Mouse (Mus musculus): ENCODE measurements around the gene Col13a1. TPM values are rescaled to one million over a fixed set of nuclear protein-coding genes. Genes with fewer than 3 reads are reported as not detected.

Gene Col13a1
- polyA plus RNA-seq, 1 experiment from 2014 or later: 25.7 TPM

DNA sequence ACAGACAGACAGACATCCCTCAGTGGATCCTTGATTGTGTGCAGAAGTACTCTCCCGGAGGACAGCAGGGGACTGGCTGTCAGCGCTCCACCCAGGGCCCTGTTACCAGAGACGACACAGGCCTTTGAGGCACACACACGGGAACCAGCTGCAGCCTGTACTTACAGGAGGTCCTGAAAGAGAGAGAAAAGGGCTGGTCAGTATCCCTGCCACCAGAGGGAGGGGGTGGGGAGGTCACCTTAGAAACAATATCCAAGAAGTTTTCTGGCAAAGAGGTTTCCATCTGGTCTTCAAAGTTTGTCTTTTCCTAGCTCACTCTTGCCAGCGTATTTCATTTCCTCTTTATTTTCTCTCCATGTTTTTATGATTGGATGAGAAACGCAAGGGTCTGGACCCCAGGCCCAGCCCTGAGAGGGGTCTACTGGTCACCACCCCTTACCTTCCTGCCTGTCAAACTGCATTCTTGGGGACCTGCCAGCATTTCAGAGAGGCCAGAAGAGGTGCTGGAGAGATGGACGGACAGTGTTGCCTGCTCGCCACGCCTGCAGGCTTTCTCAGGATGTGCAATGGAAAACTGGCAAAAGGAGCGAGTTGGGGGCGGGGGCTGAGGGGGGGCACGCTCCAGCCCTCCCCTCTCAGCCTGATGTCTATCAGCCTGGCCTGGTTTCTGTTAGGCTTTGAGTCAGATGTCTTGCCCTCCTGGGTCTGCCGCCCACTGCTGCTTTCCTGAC is 58.8 kb downstream of the Col13a1 start:
- peak overlapping the region; percentile 32; the same call in 1 of the 2 replicates for H3K9ac ChIP-seq (ENCODE audit: low read length)
- H3K4me1 ChIP-seq (replicated peaks; ENCODE audit: control insufficient read depth, insufficient read depth, low read length): peaks cover 36% of the 10 kb centered on the region
- H3K27me3 ChIP-seq (ENCODE audit: control insufficient read depth, insufficient read depth, low read depth, low read length): no peaks in the 10 kb centered on the region
- peaks cover 4% of the 10 kb centered on the region for H3K9me3 ChIP-seq (ENCODE audit: control insufficient read depth, low read length)
- no peak overlapping the region for H3K4me3 ChIP-seq (ENCODE audit: low read length)
- ATAC-seq (ENCODE audit: low read depth): peak; percentile 84
- H3K27ac ChIP-seq (ENCODE audit: low read length): peak overlapping the region; percentile 87
- WGBS: 17% methylated on average over 13 of the region's 13 CpGs
- H3K36me3 ChIP-seq (ENCODE audit: control insufficient read depth, insufficient read depth, low read length): peaks cover 8% of the 10 kb centered on the region
- H3K4me2 ChIP-seq (ENCODE audit: low read depth, low read length): peak overlapping the region; percentile 10

DNA sequence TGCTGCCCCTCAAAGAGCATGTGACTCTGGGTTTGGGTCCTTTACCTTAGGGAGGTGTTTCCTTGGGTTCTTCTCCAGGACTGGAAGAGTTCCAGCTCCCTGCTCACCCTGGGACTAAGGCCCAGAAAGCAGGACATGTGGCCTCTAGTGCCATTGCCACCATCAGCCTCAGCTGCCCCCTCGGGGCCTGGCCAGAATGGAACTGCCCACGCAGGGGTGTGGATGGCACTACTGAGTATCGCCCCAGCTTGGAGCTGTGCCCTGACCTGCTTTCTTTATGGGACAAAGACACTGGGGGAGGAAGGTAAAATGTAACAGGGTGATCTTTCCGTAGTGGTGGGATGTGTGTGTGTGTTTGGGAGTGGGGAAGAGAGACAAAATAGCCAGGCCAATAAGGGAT is 59.4 kb downstream of the Col13a1 start:
- Histone ChIP-seq H3K36me3 (ENCODE audit: control insufficient read depth, insufficient read depth, low read length) (peaks cover 9% of the 10 kb centered on the region), H3K4me1 (replicated peaks; ENCODE audit: control insufficient read depth, insufficient read depth, low read length) (peaks cover 33% of the 10 kb centered on the region), H3K27ac (ENCODE audit: low read length) (peak overlapping the region; percentile 87), H3K27me3 (ENCODE audit: control insufficient read depth, insufficient read depth, low read depth, low read length) (no peaks in the 10 kb centered on the region), H3K4me3 (ENCODE audit: low read length) (no peak overlapping the region), H3K4me2 (ENCODE audit: low read depth, low read length) (no peak overlapping the region), H3K9ac (ENCODE audit: low read length) (peak overlapping the region; percentile 32; the same call in 1 of the 2 replicates), H3K9me3 (ENCODE audit: control insufficient read depth, low read length) (peaks cover 4% of the 10 kb centered on the region)
- ATAC-seq (ENCODE audit: low read depth): no peak
- 79% methylated on average over 4 of the region's 4 CpGs for WGBS

DNA sequence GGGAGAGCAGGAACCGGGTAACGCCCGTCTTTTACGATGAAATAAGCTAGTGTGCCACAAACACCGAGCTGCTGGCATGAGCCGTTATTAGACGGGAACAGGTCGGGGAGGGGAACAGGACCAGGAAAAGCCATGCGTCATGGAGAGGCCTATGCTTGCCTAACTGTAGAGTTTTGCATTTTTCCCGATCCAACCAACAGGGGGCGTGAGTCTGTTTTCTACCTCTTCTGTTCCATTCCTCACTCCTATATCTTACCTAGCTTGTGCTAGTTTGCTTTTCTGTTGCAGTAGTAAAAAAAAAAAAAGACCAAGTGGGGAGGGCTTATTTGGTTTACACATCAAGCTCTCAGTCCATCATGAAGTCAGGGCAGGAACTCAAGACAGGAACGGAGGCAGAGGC is 61.8 kb downstream of the Col13a1 start:
- peaks cover 24% of the 10 kb centered on the region for H3K4me1 ChIP-seq (replicated peaks; ENCODE audit: control insufficient read depth, insufficient read depth, low read length)
- no peak overlapping the region for H3K4me3 ChIP-seq (ENCODE audit: low read length)
- H3K27ac ChIP-seq (ENCODE audit: low read length): no peak overlapping the region
- WGBS: 95% methylated on average over 12 of the region's 12 CpGs
- no peak overlapping the region for H3K4me2 ChIP-seq (ENCODE audit: low read depth, low read length)
- peaks cover 4% of the 10 kb centered on the region for H3K9me3 ChIP-seq (ENCODE audit: control insufficient read depth, low read length)
- H3K36me3 ChIP-seq (ENCODE audit: control insufficient read depth, insufficient read depth, low read length): peaks cover 9% of the 10 kb centered on the region
- no peak overlapping the region for H3K9ac ChIP-seq (ENCODE audit: low read length)
- no peaks in the 10 kb centered on the region for H3K27me3 ChIP-seq (ENCODE audit: control insufficient read depth, insufficient read depth, low read depth, low read length)
- no peak for ATAC-seq (ENCODE audit: low read depth)

DNA sequence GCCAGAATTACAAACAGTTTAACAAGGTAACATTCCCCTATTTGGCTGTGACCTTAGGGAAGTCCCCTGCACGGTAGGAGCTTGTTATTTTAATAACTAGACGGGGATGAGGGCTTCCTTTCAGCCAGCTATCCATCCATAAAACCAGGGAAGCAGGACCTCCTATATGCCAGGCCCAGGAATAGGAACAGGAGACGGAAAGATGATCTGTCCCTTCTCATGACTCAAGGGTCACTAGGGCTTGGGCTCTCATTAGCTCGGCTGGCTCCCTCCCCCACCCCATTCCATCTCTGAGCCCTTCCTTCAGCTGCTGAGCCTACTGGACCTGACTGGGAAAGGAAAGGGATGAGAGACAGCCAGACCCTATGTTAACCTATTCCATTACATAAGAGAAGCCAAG is 67.1 kb downstream of the Col13a1 start:
- Histone ChIP-seq H3K36me3 (ENCODE audit: control insufficient read depth, insufficient read depth, low read length) (peaks cover 6% of the 10 kb centered on the region; the same call in 1 of the 2 replicates), H3K4me2 (ENCODE audit: low read depth, low read length) (no peak overlapping the region), H3K4me3 (ENCODE audit: low read length) (no peak overlapping the region), H3K27me3 (ENCODE audit: control insufficient read depth, insufficient read depth, low read depth, low read length) (no peaks in the 10 kb centered on the region), H3K9me3 (ENCODE audit: control insufficient read depth, low read length) (peaks cover 4% of the 10 kb centered on the region), H3K9ac (ENCODE audit: low read length) (no peak overlapping the region), H3K4me1 (replicated peaks; ENCODE audit: control insufficient read depth, insufficient read depth, low read length) (no peaks in the 10 kb centered on the region), H3K27ac (ENCODE audit: low read length) (no peak overlapping the region)
- 52% methylated on average over 4 of the region's 4 CpGs for WGBS
- no peak for ATAC-seq (ENCODE audit: low read depth)

DNA sequence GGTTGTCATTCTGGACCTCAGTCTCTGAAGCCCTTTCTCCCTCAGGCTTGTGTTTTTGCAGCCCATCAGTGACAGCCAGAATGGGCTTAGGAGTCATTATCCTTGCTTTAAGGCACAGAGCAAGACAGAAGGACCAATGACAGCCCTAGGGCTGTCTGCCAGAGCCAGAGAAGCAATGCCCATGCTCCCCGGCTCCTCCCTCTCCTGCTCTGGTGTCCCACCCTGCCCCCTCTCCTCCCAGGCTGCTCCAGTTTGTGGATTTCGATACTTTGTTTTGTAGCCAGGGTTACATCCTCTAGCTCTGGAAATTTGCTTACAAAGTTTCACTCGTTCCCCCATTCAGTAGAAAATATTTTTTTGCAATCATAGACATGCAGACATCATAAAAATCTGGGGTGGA is 69.9 kb downstream of the Col13a1 start:
- WGBS: 42% methylated on average over 3 of the region's 3 CpGs
- Histone ChIP-seq H3K9ac (ENCODE audit: low read length) (no peak overlapping the region), H3K36me3 (ENCODE audit: control insufficient read depth, insufficient read depth, low read length) (no peaks in the 10 kb centered on the region), H3K9me3 (ENCODE audit: control insufficient read depth, low read length) (no peaks in the 10 kb centered on the region), H3K4me1 (replicated peaks; ENCODE audit: control insufficient read depth, insufficient read depth, low read length) (peaks cover 13% of the 10 kb centered on the region), H3K27ac (ENCODE audit: low read length) (no peak overlapping the region), H3K27me3 (ENCODE audit: control insufficient read depth, insufficient read depth, low read depth, low read length) (no peaks in the 10 kb centered on the region), H3K4me3 (ENCODE audit: low read length) (no peak overlapping the region), H3K4me2 (ENCODE audit: low read depth, low read length) (no peak overlapping the region)
- peak; percentile 64; the same call in 1 of the 2 replicates for ATAC-seq (ENCODE audit: low read depth)

DNA sequence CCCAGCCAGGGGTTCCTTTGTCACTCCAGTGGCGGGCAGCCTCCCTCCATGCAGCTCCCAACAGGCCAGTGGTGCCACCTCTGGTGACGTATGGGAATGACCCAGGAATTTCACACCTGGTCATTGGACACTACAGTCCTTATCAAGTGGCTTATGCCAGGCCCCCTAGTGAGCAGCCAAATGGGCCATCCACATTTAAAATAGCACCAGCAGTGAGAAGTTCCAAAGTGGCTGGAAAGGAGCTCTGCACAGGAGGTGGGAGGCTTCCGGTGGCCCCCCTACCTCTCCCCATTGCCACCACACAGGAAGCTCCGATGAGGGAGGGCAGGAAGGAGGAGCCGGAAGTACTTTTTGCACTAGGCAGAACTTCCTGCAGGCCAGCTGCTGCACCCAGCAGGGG is 72.7 kb downstream of the Col13a1 start:
- no peak overlapping the region for H3K4me3 ChIP-seq (ENCODE audit: low read length)
- H3K27ac ChIP-seq (ENCODE audit: low read length): peak overlapping the region; percentile 36
- H3K9ac ChIP-seq (ENCODE audit: low read length): no peak overlapping the region
- no peaks in the 10 kb centered on the region for H3K9me3 ChIP-seq (ENCODE audit: control insufficient read depth, low read length)
- peaks cover 13% of the 10 kb centered on the region for H3K4me1 ChIP-seq (replicated peaks; ENCODE audit: control insufficient read depth, insufficient read depth, low read length)
- no peak overlapping the region; the same call in 1 of the 2 replicates for H3K4me2 ChIP-seq (ENCODE audit: low read depth, low read length)
- no peaks in the 10 kb centered on the region for H3K27me3 ChIP-seq (ENCODE audit: control insufficient read depth, insufficient read depth, low read depth, low read length)
- peak; percentile 9; the same call in 1 of the 2 replicates for ATAC-seq (ENCODE audit: low read depth)
- no peaks in the 10 kb centered on the region for H3K36me3 ChIP-seq (ENCODE audit: control insufficient read depth, insufficient read depth, low read length)
- WGBS: 15% methylated on average over 5 of the region's 5 CpGs

DNA sequence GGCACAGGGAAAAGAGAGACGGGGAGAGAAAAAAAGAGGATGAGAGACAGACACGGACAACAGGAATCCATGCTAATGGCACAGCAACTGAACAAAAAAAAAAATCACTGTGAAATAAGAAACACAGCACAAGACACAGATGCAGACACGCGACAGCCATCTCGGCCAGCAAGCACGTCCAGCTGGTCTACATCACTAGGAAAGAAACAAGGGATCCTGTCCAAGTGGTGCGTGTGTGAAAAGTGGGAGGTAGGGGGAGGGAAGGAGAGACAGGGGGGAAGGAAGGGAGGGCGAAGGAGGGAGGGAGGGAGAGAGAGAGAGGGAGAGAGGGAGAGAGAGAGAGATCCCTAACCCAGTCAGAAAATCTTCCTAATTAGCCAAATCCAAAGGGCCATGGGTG is 73.6 kb downstream of the Col13a1 start:
- peak; percentile 88 for ATAC-seq (ENCODE audit: low read depth)
- Histone ChIP-seq H3K9me3 (ENCODE audit: control insufficient read depth, low read length) (no peaks in the 10 kb centered on the region), H3K27me3 (ENCODE audit: control insufficient read depth, insufficient read depth, low read depth, low read length) (no peaks in the 10 kb centered on the region), H3K4me1 (replicated peaks; ENCODE audit: control insufficient read depth, insufficient read depth, low read length) (peaks cover 13% of the 10 kb centered on the region), H3K27ac (ENCODE audit: low read length) (peak overlapping the region; percentile 81), H3K36me3 (ENCODE audit: control insufficient read depth, insufficient read depth, low read length) (no peaks in the 10 kb centered on the region), H3K4me3 (ENCODE audit: low read length) (no peak overlapping the region), H3K4me2 (ENCODE audit: low read depth, low read length) (no peak overlapping the region), H3K9ac (ENCODE audit: low read length) (peak overlapping the region; percentile 41)
- WGBS: 32% methylated on average over 8 of the region's 8 CpGs

DNA sequence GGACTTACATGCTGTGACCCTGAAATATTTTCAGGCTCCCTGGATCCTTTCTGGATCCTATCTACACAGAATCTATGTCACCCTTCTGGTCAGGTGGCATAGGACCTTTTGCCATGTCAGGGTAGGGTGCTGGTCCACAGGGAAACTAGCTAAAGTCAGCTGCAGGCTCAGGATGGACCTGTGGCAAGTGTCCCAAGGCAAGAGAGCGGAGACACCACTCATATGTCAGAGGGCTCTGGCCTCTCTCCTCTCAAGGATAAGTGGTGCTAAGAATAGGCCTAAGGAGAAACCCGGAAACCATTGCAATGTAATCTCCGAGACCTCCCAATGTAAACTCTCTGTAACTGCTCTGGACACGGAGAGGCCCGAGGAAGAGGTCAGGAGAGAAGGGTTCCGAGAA is 80.8 kb downstream of the Col13a1 start:
- no peak for ATAC-seq (ENCODE audit: low read depth)
- Histone ChIP-seq H3K4me1 (replicated peaks; ENCODE audit: control insufficient read depth, insufficient read depth, low read length) (no peaks in the 10 kb centered on the region), H3K27me3 (ENCODE audit: control insufficient read depth, insufficient read depth, low read depth, low read length) (no peaks in the 10 kb centered on the region), H3K27ac (ENCODE audit: low read length) (no peak overlapping the region), H3K9me3 (ENCODE audit: control insufficient read depth, low read length) (no peaks in the 10 kb centered on the region), H3K9ac (ENCODE audit: low read length) (no peak overlapping the region), H3K4me3 (ENCODE audit: low read length) (no peak overlapping the region), H3K36me3 (ENCODE audit: control insufficient read depth, insufficient read depth, low read length) (no peaks in the 10 kb centered on the region), H3K4me2 (ENCODE audit: low read depth, low read length) (no peak overlapping the region)
- WGBS: 54% methylated on average over 6 of the region's 6 CpGs

DNA sequence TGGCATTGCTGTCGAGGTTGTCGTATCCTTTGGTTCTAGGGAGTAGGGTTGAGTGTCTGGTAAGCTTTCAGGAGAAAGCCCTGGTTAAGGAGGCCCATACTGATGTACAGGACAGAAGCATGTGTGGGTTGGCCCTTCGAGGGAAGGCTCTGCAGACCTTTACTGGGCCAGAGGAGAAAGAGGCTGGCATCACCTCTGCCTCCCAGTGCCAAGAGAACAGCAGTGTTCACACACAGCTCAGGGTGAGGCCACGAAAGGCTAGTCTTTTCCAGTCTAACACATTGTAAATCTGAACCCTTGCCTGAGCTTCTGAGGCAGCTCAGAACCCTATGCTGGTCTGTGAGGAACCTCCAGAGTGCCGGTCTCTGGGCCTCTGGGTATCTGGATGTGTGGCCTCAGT is 84.3 kb downstream of the Col13a1 start:
- H3K4me2 ChIP-seq (ENCODE audit: low read depth, low read length): no peak overlapping the region
- H3K9me3 ChIP-seq (ENCODE audit: control insufficient read depth, low read length): no peaks in the 10 kb centered on the region
- H3K4me3 ChIP-seq (ENCODE audit: low read length): no peak overlapping the region
- no peak for ATAC-seq (ENCODE audit: low read depth)
- 77% methylated on average over 5 of the region's 5 CpGs for WGBS
- no peaks in the 10 kb centered on the region for H3K36me3 ChIP-seq (ENCODE audit: control insufficient read depth, insufficient read depth, low read length)
- no peak overlapping the region for H3K27ac ChIP-seq (ENCODE audit: low read length)
- H3K9ac ChIP-seq (ENCODE audit: low read length): no peak overlapping the region
- no peaks in the 10 kb centered on the region for H3K27me3 ChIP-seq (ENCODE audit: control insufficient read depth, insufficient read depth, low read depth, low read length)
- no peaks in the 10 kb centered on the region for H3K4me1 ChIP-seq (replicated peaks; ENCODE audit: control insufficient read depth, insufficient read depth, low read length)

Measured in lung, embryonic 16.5 days (tissue).